Mouse (Mus musculus) C2C12 (cell line): ENCODE data around the gene Tcf7l1. TPM values are rescaled to one million over a fixed set of nuclear protein-coding genes. Genes with fewer than 3 reads are reported as not detected.
A peak's percentile ranks its signal among the peaks of the same experiment; 100 is the strongest.

Experiments used
- H3K27me3 ChIP-seq: one replicate; pipeline ENCODE4 v1.6.1; 2011; ENCODE audit not compliant: control insufficient read depth, insufficient read depth, insufficient read length
- H3K36me3 ChIP-seq: one replicate; pipeline ENCODE4 v1.6.1; 2011; ENCODE audit not compliant: control insufficient read depth, insufficient read depth
- H3K4me3 ChIP-seq: one replicate; pipeline ENCODE4 v1.5.1; 2011; ENCODE audit warnings: mild to moderate bottlenecking, control low read depth; ENCODE audit not compliant: poor library complexity, insufficient read depth, severe bottlenecking
- H3K79me2 ChIP-seq: one replicate; pipeline ENCODE4 v1.6.1; 2011; ENCODE audit not compliant: control insufficient read depth, insufficient read depth
- H3K79me3 ChIP-seq: one replicate; pipeline ENCODE4 v1.6.1; 2011; ENCODE audit warnings: low read depth, control low read depth
- H3ac ChIP-seq: one replicate; pipeline ENCODE3; 2011; ENCODE audit warnings: low read depth; ENCODE audit not compliant: control insufficient read depth, insufficient read length
- CEBPB ChIP-seq: IDR thresholded peaks from one replicate; pipeline ENCODE4 v1.6.1; 2011; ENCODE audit warnings: low read depth, mild to moderate bottlenecking, control low read depth, moderate library complexity
- CTCF ChIP-seq: IDR thresholded peaks from one replicate; pipeline ENCODE4 v1.5.1; 2011; ENCODE audit not compliant: control insufficient read depth, insufficient read depth, insufficient read length
- FOSL1 ChIP-seq: IDR thresholded peaks from one replicate; pipeline ENCODE4 v1.8.0; 2011; ENCODE audit warnings: mild to moderate bottlenecking, low read length; ENCODE audit not compliant: poor library complexity, insufficient read depth, severe bottlenecking
- MAX ChIP-seq: IDR thresholded peaks from one replicate; pipeline ENCODE4 v1.6.1; 2011; ENCODE audit warnings: mild to moderate bottlenecking, control low read depth
- MYOD1 ChIP-seq: IDR thresholded peaks from one replicate; pipeline ENCODE4 v1.6.1; 2011; ENCODE audit warnings: low read depth; ENCODE audit not compliant: control insufficient read depth, insufficient read length
- MYOG ChIP-seq: IDR thresholded peaks from one replicate; pipeline ENCODE4 v1.6.1; 2011; ENCODE audit not compliant: control insufficient read depth, insufficient read length; ENCODE audit errors: extremely low read depth
- USF1 ChIP-seq: IDR thresholded peaks from one replicate; pipeline ENCODE4 v1.6.1; 2011; ENCODE audit warnings: low read depth, mild to moderate bottlenecking, control low read depth, moderate library complexity
- polyA plus RNA-seq: library from polyadenylated mRNA; unstranded; fragments of >200 nt; fragmentation: generic; extraction: Trizol; gene quantifications from one replicate; pipeline ENCODE4 v1.2.1, GENCODE M21; 2012; ENCODE audit warnings: missing spikeins

Tcf7l1 gene
- polyA plus RNA-seq, 1 experiment, result 18.3 TPM

GRCm38 (mm10) chr6:72597956-72598753, 190.9 kb downstream of the Tcf7l1 start, which contains the start of the genes Elmod3 and Retsat:
TSS of gene Elmod3 (minus strand) at chr6:72598413.
TSS of gene Retsat (plus strand) at chr6:72598475.
- Histone ChIP-seq H3K4me3 (peak within 1 kb of the TSS; percentile 51), H3K27me3 (no peaks in the 10 kb centered on the region), H3ac (peak within 1 kb of the TSS; percentile 44), H3K79me3 (no peaks in the 10 kb centered on the region), H3K36me3 (no peaks in the 10 kb centered on the region), H3K79me2 (no peaks in the 10 kb centered on the region)
- no peak for TF ChIP-seq CEBPB
- TF ChIP-seq FOSL1, result no peak
- TF ChIP-seq MYOG, result no peak
- no peak for TF ChIP-seq USF1
- TF ChIP-seq MYOD1, result no peak
- TF ChIP-seq MAX, result no peak
- TF ChIP-seq CTCF, result no peak

GRCm38 (mm10) chr6:72597083-72597874, 191.8 kb downstream of the Tcf7l1 start:
- no peak for TF ChIP-seq FOSL1
- TF ChIP-seq CEBPB, result no peak
- no peak for TF ChIP-seq USF1
- no peak for TF ChIP-seq MAX
- TF ChIP-seq CTCF, result no peak
- no peak for TF ChIP-seq MYOG
- TF ChIP-seq MYOD1, result no peak
- no peaks in the 10 kb centered on the region for H3K79me2 ChIP-seq
- no peaks in the 10 kb centered on the region for H3K79me3 ChIP-seq
- H3K36me3 ChIP-seq, result no peaks in the 10 kb centered on the region
- H3ac ChIP-seq, result peak overlapping the region; percentile 44
- H3K4me3 ChIP-seq, result peak overlapping the region; percentile 51
- no peaks in the 10 kb centered on the region for H3K27me3 ChIP-seq

GRCm38 (mm10) chr6:72593914-72594313, 195.1 kb downstream of the Tcf7l1 start:
- H3ac ChIP-seq, result no peak overlapping the region
- H3K79me3 ChIP-seq, result no peaks in the 10 kb centered on the region
- H3K27me3 ChIP-seq, result no peaks in the 10 kb centered on the region
- TF ChIP-seq MYOG (no peak), MAX (no peak), USF1 (no peak), CEBPB (no peak), FOSL1 (no peak), CTCF (no peak), MYOD1 (no peak)
- no peaks in the 10 kb centered on the region for H3K36me3 ChIP-seq
- no peak overlapping the region for H3K4me3 ChIP-seq
- no peaks in the 10 kb centered on the region for H3K79me2 ChIP-seq

- H3K27me3 ChIP-seq, result no peaks in the 10 kb centered on the region
- no peak for TF ChIP-seq FOSL1
- no peak for TF ChIP-seq CEBPB
- no peaks in the 10 kb centered on the region for H3K79me3 ChIP-seq
- no peaks in the 10 kb centered on the region for H3K36me3 ChIP-seq
- no peaks in the 10 kb centered on the region for H3K79me2 ChIP-seq
- no peak overlapping the region for H3ac ChIP-seq
- no peak overlapping the region for H3K4me3 ChIP-seq
Observed at GRCm38 (mm10) chr6:72593011-72593803, 195.8 kb downstream of the Tcf7l1 start.

- no peak overlapping the region for H3K4me3 ChIP-seq
- no peaks in the 10 kb centered on the region for H3K27me3 ChIP-seq
- H3K36me3 ChIP-seq, result no peaks in the 10 kb centered on the region
- H3ac ChIP-seq, result no peak overlapping the region
- no peaks in the 10 kb centered on the region for H3K79me3 ChIP-seq
- TF ChIP-seq FOSL1 (no peak), CEBPB (no peak), USF1 (no peak), CTCF (no peak), MYOD1 (no peak), MAX (no peak), MYOG (no peak)
- H3K79me2 ChIP-seq, result no peaks in the 10 kb centered on the region
Observed at GRCm38 (mm10) chr6:72590111-72590510, 198.9 kb downstream of the Tcf7l1 start.
